Mouse (Mus musculus): ENCODE data around the gene Crot. TPM values are rescaled to one million over a fixed set of nuclear protein-coding genes. Genes with fewer than 3 reads are reported as not detected.
"Not testable (repeated sequence)": the region's sequence is repeated elsewhere in the genome, so short reads cannot be mapped to it uniquely, and the experiment has no call there.

The Crot gene
- polyA plus RNA-seq, 1 experiment from 2014 or later, result 27.9 TPM

GRCm38 (mm10) chr5:9032101-9032590, 35.0 kb upstream of the Crot start:
- Histone ChIP-seq H3K4me1 (replicated peaks) (no peaks in the 10 kb centered on the region), H3K36me3 (no peaks in the 10 kb centered on the region), H3K9me3 (no peaks in the 10 kb centered on the region), H3K4me2 (no peak overlapping the region), H3K9ac (no peak overlapping the region), H3K27ac (replicated peaks) (no peak overlapping the region), H3K27me3 (no peaks in the 10 kb centered on the region), H3K4me3 (no peak overlapping the region)
- ATAC-seq (ENCODE audit: low read depth), result no peak
- 86% methylated on average over 8 of the region's 8 CpGs for WGBS

GRCm38 (mm10) chr5:9028266-9028841, 31.2 kb upstream of the Crot start:
- Histone ChIP-seq H3K27ac (replicated peaks) (no peak overlapping the region), H3K4me2 (no peak overlapping the region), H3K27me3 (no peaks in the 10 kb centered on the region), H3K4me3 (no peak overlapping the region), H3K9ac (no peak overlapping the region), H3K9me3 (no peaks in the 10 kb centered on the region), H3K4me1 (replicated peaks) (no peaks in the 10 kb centered on the region), H3K36me3 (no peaks in the 10 kb centered on the region)
- ATAC-seq (ENCODE audit: low read depth), result no peak
- 67% methylated on average over 1 of the region's 1 CpGs for WGBS

GRCm38 (mm10) chr5:9015352-9015751, 18.2 kb upstream of the Crot start:
- no peaks in the 10 kb centered on the region for H3K9me3 ChIP-seq
- no peaks in the 10 kb centered on the region for H3K36me3 ChIP-seq
- no peak overlapping the region for H3K27ac ChIP-seq (replicated peaks)
- H3K4me3 ChIP-seq, result no peak overlapping the region
- WGBS, result 77% methylated on average over 3 of the region's 3 CpGs
- H3K4me2 ChIP-seq, result no peak overlapping the region
- H3K9ac ChIP-seq, result no peak overlapping the region
- H3K27me3 ChIP-seq, result no peaks in the 10 kb centered on the region
- ATAC-seq (ENCODE audit: low read depth), result no peak
- no peaks in the 10 kb centered on the region for H3K4me1 ChIP-seq (replicated peaks)

- H3K27me3 ChIP-seq, result no peaks in the 10 kb centered on the region
- no peak overlapping the region for H3K27ac ChIP-seq (replicated peaks)
- no peak overlapping the region for H3K4me3 ChIP-seq
- no peak overlapping the region for H3K9ac ChIP-seq
- WGBS, result 82% methylated on average over 3 of the region's 3 CpGs
- ATAC-seq (ENCODE audit: low read depth), result no peak
- H3K4me2 ChIP-seq, result no peak overlapping the region
- no peaks in the 10 kb centered on the region for H3K36me3 ChIP-seq
- H3K4me1 ChIP-seq (replicated peaks), result no peaks in the 10 kb centered on the region
- no peaks in the 10 kb centered on the region for H3K9me3 ChIP-seq
Observed at GRCm38 (mm10) chr5:9014774-9015173, 17.6 kb upstream of the Crot start.

- H3K27me3 ChIP-seq, result no peaks in the 10 kb centered on the region
- H3K4me1 ChIP-seq (replicated peaks), result no peaks in the 10 kb centered on the region
- no peak overlapping the region for H3K4me2 ChIP-seq
- no peak overlapping the region for H3K9ac ChIP-seq
- no peaks in the 10 kb centered on the region for H3K9me3 ChIP-seq
- 59% methylated on average over 8 of the region's 8 CpGs for WGBS
- no peaks in the 10 kb centered on the region for H3K36me3 ChIP-seq
- no peak overlapping the region for H3K4me3 ChIP-seq
- ATAC-seq (ENCODE audit: low read depth), result no peak
- no peak overlapping the region for H3K27ac ChIP-seq (replicated peaks)
Observed at GRCm38 (mm10) chr5:9011374-9011773, 14.2 kb upstream of the Crot start.

GRCm38 (mm10) chr5:9010166-9010565, 13.0 kb upstream of the Crot start:
- Histone ChIP-seq H3K4me2 (no peak overlapping the region), H3K9me3 (no peaks in the 10 kb centered on the region), H3K9ac (no peak overlapping the region), H3K36me3 (no peaks in the 10 kb centered on the region), H3K4me1 (replicated peaks) (no peaks in the 10 kb centered on the region), H3K27ac (replicated peaks) (no peak overlapping the region), H3K27me3 (no peaks in the 10 kb centered on the region), H3K4me3 (no peak overlapping the region)
- no peak for ATAC-seq (ENCODE audit: low read depth)
- 95% methylated on average over 1 of the region's 1 CpGs for WGBS

GRCm38 (mm10) chr5:9006585-9006984, 9.5 kb upstream of the Crot start:
- H3K27me3 ChIP-seq; H3K9me3 ChIP-seq; ATAC-seq (ENCODE audit: low read depth); H3K4me3 ChIP-seq; H3K27ac ChIP-seq (replicated peaks); H3K4me2 ChIP-seq; H3K4me1 ChIP-seq (replicated peaks); H3K9ac ChIP-seq; H3K36me3 ChIP-seq: not testable (repeated sequence)
- 57% methylated on average over 3 of the region's 3 CpGs for WGBS

- not testable (repeated sequence) for H3K4me2 ChIP-seq; H3K9me3 ChIP-seq; H3K36me3 ChIP-seq; H3K4me3 ChIP-seq; H3K27me3 ChIP-seq; H3K27ac ChIP-seq (replicated peaks); H3K9ac ChIP-seq; ATAC-seq (ENCODE audit: low read depth)
- H3K4me1 ChIP-seq (replicated peaks), result peaks cover 15% of the 10 kb centered on the region
- WGBS, result 27% methylated on average over 7 of the region's 7 CpGs
Observed at GRCm38 (mm10) chr5:9000006-9000405, 2.9 kb upstream of the Crot start.

- WGBS, result 65% methylated on average over 4 of the region's 4 CpGs
- ATAC-seq (ENCODE audit: low read depth), result no peak
- H3K9me3 ChIP-seq, result no peaks in the 10 kb centered on the region
- no peaks in the 10 kb centered on the region for H3K27me3 ChIP-seq
- no peak overlapping the region for H3K9ac ChIP-seq
- H3K4me1 ChIP-seq (replicated peaks), result peaks cover 15% of the 10 kb centered on the region
- H3K4me3 ChIP-seq, result no peak overlapping the region
- no peaks in the 10 kb centered on the region for H3K36me3 ChIP-seq
- no peak overlapping the region for H3K27ac ChIP-seq (replicated peaks)
- no peak overlapping the region for H3K4me2 ChIP-seq
Observed at GRCm38 (mm10) chr5:8999108-8999507, 2.0 kb upstream of the Crot start.

- 12% methylated on average over 8 of the region's 8 CpGs for WGBS
- peak; percentile 36 for ATAC-seq (ENCODE audit: low read depth)
- no peaks in the 10 kb centered on the region for H3K27me3 ChIP-seq
Observed at GRCm38 (mm10) chr5:8997513-8997895, 380 bp upstream of the Crot start.

GRCm38 (mm10) chr5:8995966-8996685, 998 bp downstream of the Crot start:
- H3K27me3 ChIP-seq, result no peaks in the 10 kb centered on the region
- peak overlapping the region; percentile 83 for H3K9ac ChIP-seq
- peak overlapping the region; percentile 67 for H3K4me3 ChIP-seq
- peaks cover 15% of the 10 kb centered on the region for H3K4me1 ChIP-seq (replicated peaks)
- peak overlapping the region; percentile 90 for H3K27ac ChIP-seq (replicated peaks)
- peaks cover 16% of the 10 kb centered on the region for H3K36me3 ChIP-seq
- WGBS, result 23% methylated on average over 13 of the region's 13 CpGs
- H3K4me2 ChIP-seq, result peak overlapping the region; percentile 67
- no peaks in the 10 kb centered on the region for H3K9me3 ChIP-seq
- no peak for ATAC-seq (ENCODE audit: low read depth)

More at GRCm38 (mm10) chr5:8997513-8997895, 380 bp upstream of the Crot start:
- peaks cover 6% of the 10 kb centered on the region; the same call in 1 of the 2 replicates for H3K36me3 ChIP-seq
- H3K4me1 ChIP-seq (replicated peaks), result peaks cover 15% of the 10 kb centered on the region
- H3K27ac ChIP-seq (replicated peaks), result peak overlapping the region; percentile 90
- H3K9me3 ChIP-seq, result no peaks in the 10 kb centered on the region
- peak overlapping the region; percentile 67 for H3K4me3 ChIP-seq
- H3K4me2 ChIP-seq, result peak overlapping the region; percentile 67
- H3K9ac ChIP-seq, result peak overlapping the region; percentile 83

GRCm38 (mm10) chr5:8991626-8992025, 5.5 kb downstream of the Crot start:
- H3K4me2 ChIP-seq, result no peak overlapping the region
- 92% methylated on average over 16 of the region's 16 CpGs for WGBS
- no peak overlapping the region for H3K27ac ChIP-seq (replicated peaks)
- H3K9me3 ChIP-seq, result no peaks in the 10 kb centered on the region
- no peak overlapping the region for H3K4me3 ChIP-seq
- peaks cover 12% of the 10 kb centered on the region for H3K4me1 ChIP-seq (replicated peaks)
- H3K27me3 ChIP-seq, result no peaks in the 10 kb centered on the region
- no peak overlapping the region for H3K9ac ChIP-seq
- peaks cover 39% of the 10 kb centered on the region for H3K36me3 ChIP-seq
- no peak for ATAC-seq (ENCODE audit: low read depth)

All from neural tube, embryonic 13.5 days (tissue).